8 mouse cellular contexts compared by ENCODE assay signal in the genomic region with DNA sequence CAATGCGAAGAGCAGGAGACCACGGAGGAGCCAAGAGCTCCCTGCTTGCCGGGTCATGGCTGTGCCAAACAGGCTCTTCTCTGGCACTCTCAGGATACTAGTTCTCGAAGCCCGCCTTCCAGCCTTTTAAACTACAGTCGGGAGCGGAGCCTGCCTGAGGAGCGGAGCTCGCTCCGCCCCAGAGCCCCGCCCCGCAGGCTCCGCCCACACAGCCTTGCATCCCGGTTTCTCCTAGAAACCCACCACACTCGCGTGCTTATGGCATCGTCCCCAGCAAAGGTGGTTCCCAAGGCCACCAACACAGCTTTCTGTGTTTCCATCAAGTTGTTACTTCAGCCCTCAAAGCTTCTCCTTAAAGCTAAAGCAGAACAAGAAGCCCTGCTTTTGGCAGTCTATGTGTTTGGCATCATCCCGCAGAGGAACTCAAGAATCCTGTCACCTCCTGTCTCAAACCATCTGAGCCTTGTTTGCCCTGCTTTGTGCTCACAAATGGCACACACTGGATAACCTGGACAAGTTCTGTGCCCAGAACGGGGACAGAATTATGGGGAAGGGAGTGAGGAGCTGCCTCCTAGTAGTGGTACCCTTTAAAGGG. TPM values are rescaled to one million over a fixed set of nuclear protein-coding genes. Genes with fewer than 3 reads are reported as not detected.
DNase-seq lines count a peak whose midpoint lies in the region; ATAC-seq and TF ChIP-seq lines count a peak whose summit lies in the region.

A gene (minus strand): TSS at position 156 of the 595 bp plus-strand sequence.

- H3K27ac ChIP-seq in MEL (ENCODE audit: control insufficient read depth, low read depth, low read length): peak within 1 kb of the TSS; percentile 25; the same call in 1 of the 2 replicates
- H3K27ac ChIP-seq in forebrain, postnatal 0 days (ENCODE audit: low read depth, low read length): peak within 1 kb of the TSS; percentile 45
- H3K27ac ChIP-seq in lung, embryonic 15.5 days: no peak within 1 kb of the TSS

- H3K9me3 ChIP-seq in MEL (replicated peaks; ENCODE audit: insufficient read depth, low read length): no peaks in the 10 kb centered on the region
- H3K9me3 ChIP-seq in forebrain, postnatal 0 days (ENCODE audit: low read length): no peaks in the 10 kb centered on the region
- no peaks in the 10 kb centered on the region for H3K9me3 ChIP-seq in lung, embryonic 15.5 days

- H3K4me1 ChIP-seq in MEL (ENCODE audit: control insufficient read depth in 1 of 2, insufficient read depth in 2 of 2, low read length in 2 of 2): peaks cover 0 to 14% of the 10 kb centered on the region in 2 experiments; a peak in 3 of 4 replicates
- peaks cover 9% of the 10 kb centered on the region for H3K4me1 ChIP-seq in forebrain, postnatal 0 days (ENCODE audit: insufficient read depth)
- H3K4me1 ChIP-seq in lung, embryonic 15.5 days: peaks cover 22% of the 10 kb centered on the region

- no peak for TF ChIP-seq CTCF in MEL (IDR thresholded peaks at IDR 0.05 in 2 of 3, conservative IDR thresholded peaks at IDR 0.05 in 1 of 3; ENCODE audit: control insufficient read depth in 1 of 3, insufficient read depth in 1 of 3, low read depth in 2 of 3, low read length in 3 of 3, poor library complexity in 1 of 3, severe bottlenecking in 1 of 3)
- no peak for TF ChIP-seq CTCF in forebrain, postnatal 0 days (IDR thresholded peaks at IDR 0.05; ENCODE audit: low read depth)

- peak within 1 kb of the TSS; percentile 77 for H3K4me2 ChIP-seq in forebrain, postnatal 0 days (ENCODE audit: low read depth)
- H3K4me2 ChIP-seq in lung, embryonic 15.5 days: peak within 1 kb of the TSS; percentile 96

- no peak for TF ChIP-seq EP300 in MEL (IDR thresholded peaks at IDR 0.05; ENCODE audit: low read depth in 1 of 2, low read length in 2 of 2)

- ATAC-seq in forebrain, postnatal 0 days: peak; percentile 62
- ATAC-seq in lung, embryonic 15.5 days (ENCODE audit: borderline replicate concordance, extremely low read depth, low FRiP score, low TSS enrichment): peak; percentile 62; the same call in 1 of the 2 replicates

- no peak for TF ChIP-seq RAD21 in MEL (IDR thresholded peaks at IDR 0.05; ENCODE audit: low read depth, low read length)

- DNase-seq in MEL (ENCODE audit: low read depth, low spot score): peak; percentile 73
- peak; percentile 67 for DNase-seq in cerebellum, adult 9-10 months
- peak; percentile 78 for DNase-seq in forebrain, postnatal 0 days
- peak; percentile 69 to 81 for DNase-seq in heart, postnatal 10 days
- DNase-seq in kidney, postnatal 25 days: peak; percentile 80 to 81
- peak; percentile 62 for DNase-seq in ovary, adult 18-20 months (ENCODE audit: low spot score)
- peak; percentile 62 for DNase-seq in thymus, postnatal 25 days

- intact Hi-C loops in heart, postnatal 10 days (cut with DNase I): loop anchor here (5.0 kb wide), 1 partner anchor 87 kb away; a partner anchor contains a TSS

- H3K9ac ChIP-seq in MEL (ENCODE audit: control insufficient read depth, low read depth, low read length, poor library complexity, severe bottlenecking): peak within 1 kb of the TSS; percentile 69
- peak within 1 kb of the TSS; percentile 50 for H3K9ac ChIP-seq in forebrain, postnatal 0 days
- peak within 1 kb of the TSS; percentile 65 for H3K9ac ChIP-seq in lung, embryonic 15.5 days

- WGBS in forebrain, postnatal 0 days: 6% methylated on average over 19 of the region's 19 CpGs
- 3% methylated on average over 19 of the region's 19 CpGs for WGBS in lung, embryonic 15.5 days

- peak in 1 of 2 experiments; percentile 45; a peak in 1 of 4 replicates for TF ChIP-seq POLR2A in MEL (IDR thresholded peaks at IDR 0.05; ENCODE audit: control insufficient read depth in 1 of 2, insufficient read depth in 1 of 2, low read depth in 1 of 2, low read length in 2 of 2, poor library complexity in 1 of 2)

- peaks cover 0 to 11% of the 10 kb centered on the region in 2 experiments for H3K36me3 ChIP-seq in MEL (ENCODE audit: control insufficient read depth in 1 of 2, insufficient read depth in 2 of 2, low read length in 2 of 2)
- peaks cover 34% of the 10 kb centered on the region for H3K36me3 ChIP-seq in forebrain, postnatal 0 days (ENCODE audit: insufficient read depth)
- peaks cover 13% of the 10 kb centered on the region; the same call in 1 of the 2 replicates for H3K36me3 ChIP-seq in lung, embryonic 15.5 days

- peak within 1 kb of the TSS; percentile 55 to 85 for H3K4me3 ChIP-seq in MEL (ENCODE audit: control insufficient read depth in 1 of 2, insufficient read depth in 1 of 2, low read depth in 2 of 2, low read length in 2 of 2)
- peak within 1 kb of the TSS; percentile 33 for H3K4me3 ChIP-seq in forebrain, postnatal 0 days (ENCODE audit: low read depth, low read length)
- H3K4me3 ChIP-seq in lung, embryonic 15.5 days: peak within 1 kb of the TSS; percentile 47

- H3K27me3 ChIP-seq in MEL (ENCODE audit: control insufficient read depth in 1 of 2, insufficient read depth in 2 of 2, low read length in 2 of 2): no peaks in the 10 kb centered on the region
- H3K27me3 ChIP-seq in forebrain, postnatal 0 days (ENCODE audit: insufficient read depth, low read length): no peaks in the 10 kb centered on the region
- no peaks in the 10 kb centered on the region for H3K27me3 ChIP-seq in lung, embryonic 15.5 days

- peaks cover 8% of the 10 kb centered on the region for H3K79me2 ChIP-seq in MEL (ENCODE audit: control insufficient read depth, insufficient read depth, low read length, poor library complexity)

TF ChIP-seq in MEL, 35 proteins besides CTCF, POLR2A, EP300 and RAD21:
- TF ChIP-seq ZKSCAN1 (IDR thresholded peaks at IDR 0.05; ENCODE audit: low read depth, low read length) (no peak), SIN3A (IDR thresholded peaks at IDR 0.05; ENCODE audit: low read length) (peak; percentile 36), MXI1 (IDR thresholded peaks at IDR 0.05; ENCODE audit: low read depth, low read length) (peak; percentile 64), BHLHE40 (IDR thresholded peaks at IDR 0.05; ENCODE audit: borderline replicate concordance, low read depth, low read length) (no peak), ZMIZ1 (IDR thresholded peaks at IDR 0.05; ENCODE audit: low read depth, low read length) (0 out of 2 replicates have a peak, but pooled peaks have one; percentile 23), ETS1 (IDR thresholded peaks at IDR 0.05; ENCODE audit: low read depth, low read length) (0 out of 2 replicates have a peak, but pooled peaks have one; percentile 28), GABPA (IDR thresholded peaks at IDR 0.05; ENCODE audit: low read depth, low read length) (no peak)

RNA-seq across cellular contexts. Expression of the gene that starts here (rescaled TPM):
- 4.4 and 4.7 TPM in 2 replicates for total RNA-seq in MEL (2012; rRNA removed)
- 1 to 10 TPM in 1 of 2 experiments, not detected in 1; 4.6 TPM for polyA plus RNA-seq in MEL (2012; ENCODE audit: insufficient read depth in 1 of 2, insufficient read length in 2 of 2, low read depth in 1 of 2, low replicate concordance in 2 of 2, missing spikeins in 1 of 2)
- total RNA-seq in forebrain, postnatal 0 days (2014; rRNA removed): 8.6 and 13.5 TPM in 2 replicates
- polyA plus RNA-seq in forebrain, postnatal 0 days (2015; fragmentation: Nextera tagmentation; extraction: Ambion mirVana): 10.9 and 13.9 TPM in 2 replicates
- 1 to 10 TPM; 2.1 to 6.4 TPM for total RNA-seq in heart, postnatal 10 days (2021)
- polyA plus RNA-seq in lung, embryonic 15.5 days (2015; fragmentation: Nextera tagmentation; extraction: Ambion mirVana): 7.3 and 8.9 TPM in 2 replicates
